Comparison of ENCODE assay signal across 14 mouse cellular contexts in the genomic region with DNA sequence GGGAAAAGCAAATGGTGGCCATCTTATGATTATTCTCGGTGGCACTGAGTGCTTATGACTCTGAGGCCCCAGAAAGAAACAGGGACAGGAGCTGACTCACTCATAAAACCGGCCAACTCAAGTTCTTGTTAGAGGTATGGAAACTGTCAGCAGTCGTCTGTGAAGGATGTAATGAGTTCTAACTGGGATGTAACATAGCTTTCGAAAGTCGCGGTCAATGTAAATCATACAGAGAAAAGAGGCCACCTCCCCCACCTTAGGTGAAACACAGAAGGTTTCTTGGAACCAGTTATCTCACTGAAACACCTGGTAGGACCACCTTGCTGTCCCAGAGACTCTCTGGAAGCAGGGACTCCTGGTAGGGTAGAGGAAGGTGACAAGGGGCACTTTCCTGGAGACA.
DNase-seq lines count a peak whose midpoint lies in the region; ATAC-seq lines count a peak whose summit lies in the region.
"Had no signal": no experiment of that assay in that cellular context is flagged by ENCODE, and none has a peak within 500 bp of the region (broad histone marks: within the 10 kb centered on the region; RNA-seq: fewer than 3 reads in every experiment).

No protein-coding gene starts in this region.

- no peaks in the 10 kb centered on the region for H3K27me3 ChIP-seq in forebrain, embryonic 10.5 days (ENCODE audit: poor library complexity, severe bottlenecking)
- no peaks in the 10 kb centered on the region for H3K27me3 ChIP-seq in forebrain, embryonic 15.5 days
- no peaks in the 10 kb centered on the region for H3K27me3 ChIP-seq in kidney, embryonic 15.5 days
- H3K27me3 ChIP-seq in kidney, embryonic 14.5 days (ENCODE audit: control insufficient read depth, insufficient read depth, low read length), result no peaks in the 10 kb centered on the region
- H3K27me3 ChIP-seq in liver, embryonic 15.5 days, result no peaks in the 10 kb centered on the region
- H3K27me3 ChIP-seq: embryonic facial prominence, embryonic 15.5 days; neural tube, embryonic 15.5 days had no signal

- 87% methylated on average over 6 of the region's 6 CpGs for WGBS in forebrain, embryonic 10.5 days
- WGBS in forebrain, embryonic 15.5 days, result 85% methylated on average over 6 of the region's 6 CpGs
- WGBS in kidney, embryonic 15.5 days, result 49% methylated on average over 6 of the region's 6 CpGs
- WGBS in kidney, embryonic 14.5 days, result 47% methylated on average over 6 of the region's 6 CpGs
- WGBS in liver, embryonic 15.5 days (ENCODE audit: insufficient replicate concordance), result 20% methylated on average over 6 of the region's 6 CpGs

- H3K4me3 ChIP-seq in forebrain, embryonic 10.5 days, result no peak overlapping the region
- no peak overlapping the region for H3K4me3 ChIP-seq in forebrain, embryonic 15.5 days
- H3K4me3 ChIP-seq in kidney, embryonic 15.5 days (replicated peaks), result no peak overlapping the region
- no peak overlapping the region for H3K4me3 ChIP-seq in kidney, embryonic 14.5 days (ENCODE audit: low read length)
- peak overlapping the region; percentile 30 for H3K4me3 ChIP-seq in liver, embryonic 15.5 days (replicated peaks)
- H3K4me3 ChIP-seq: embryonic facial prominence, embryonic 15.5 days; neural tube, embryonic 15.5 days had no signal

- no peak for DNase-seq in forebrain, embryonic 10.5 days (ENCODE audit: extremely low spot score, low spot score)
- peak; percentile 88 for DNase-seq in c-Kit-positive CD71-positive TER-119-positive erythroid progenitor cells, embryonic 14.5 days (ENCODE audit: low spot score)
- no peak for DNase-seq in embryo, embryonic 10 days (ENCODE audit: low spot score)
- no peak for DNase-seq in thymus, postnatal 36 days
- DNase-seq: cerebellum, postnatal 14 days; heart, postnatal 14 days; right cerebral cortex, postnatal 14 days had no signal

- 0 out of 2 replicates have a peak overlapping the region, but pooled peaks have one; percentile 51 for H3K27ac ChIP-seq in forebrain, embryonic 10.5 days
- no peak overlapping the region for H3K27ac ChIP-seq in forebrain, embryonic 15.5 days (replicated peaks)
- peak overlapping the region; percentile 74; the same call in 1 of the 2 replicates for H3K27ac ChIP-seq in kidney, embryonic 15.5 days
- no peak overlapping the region for H3K27ac ChIP-seq in kidney, embryonic 14.5 days (ENCODE audit: low read depth, low read length)
- H3K27ac ChIP-seq in liver, embryonic 15.5 days (replicated peaks), result peak overlapping the region; percentile 89
- H3K27ac ChIP-seq: embryonic facial prominence, embryonic 15.5 days; neural tube, embryonic 15.5 days had no signal

- peaks cover 75% of the 10 kb centered on the region for H3K4me1 ChIP-seq in forebrain, embryonic 10.5 days
- peaks cover 69% of the 10 kb centered on the region for H3K4me1 ChIP-seq in forebrain, embryonic 15.5 days
- H3K4me1 ChIP-seq in kidney, embryonic 15.5 days, result peaks cover 42% of the 10 kb centered on the region
- peaks cover 24% of the 10 kb centered on the region for H3K4me1 ChIP-seq in kidney, embryonic 14.5 days (ENCODE audit: control insufficient read depth, insufficient read depth, low read length)
- H3K4me1 ChIP-seq in liver, embryonic 15.5 days (replicated peaks), result peaks cover 82% of the 10 kb centered on the region

- no peak overlapping the region for H3K4me2 ChIP-seq in forebrain, embryonic 15.5 days (replicated peaks)
- H3K4me2 ChIP-seq in kidney, embryonic 15.5 days, result no peak overlapping the region
- no peak overlapping the region for H3K4me2 ChIP-seq in kidney, embryonic 14.5 days (replicated peaks; ENCODE audit: low read depth, low read length)
- H3K4me2 ChIP-seq in liver, embryonic 15.5 days, result peak overlapping the region; percentile 65
- H3K4me2 ChIP-seq: embryonic facial prominence, embryonic 15.5 days; neural tube, embryonic 15.5 days had no signal

- H3K9ac ChIP-seq in forebrain, embryonic 15.5 days (replicated peaks), result no peak overlapping the region
- no peak overlapping the region for H3K9ac ChIP-seq in kidney, embryonic 15.5 days
- no peak overlapping the region for H3K9ac ChIP-seq in kidney, embryonic 14.5 days (ENCODE audit: low read depth, low read length)
- peak overlapping the region; percentile 12; the same call in 1 of the 2 replicates for H3K9ac ChIP-seq in liver, embryonic 15.5 days
- H3K9ac ChIP-seq: embryonic facial prominence, embryonic 15.5 days; neural tube, embryonic 15.5 days had no signal

- no peak for ATAC-seq in forebrain, embryonic 15.5 days (replicated peaks)
- 0 out of 2 replicates have a peak, but pooled peaks have one; percentile 20 for ATAC-seq in kidney, embryonic 15.5 days (replicated peaks; ENCODE audit: low FRiP score)
- no peak for ATAC-seq in kidney, embryonic 14.5 days (ENCODE audit: low FRiP score, low TSS enrichment)
- peak; percentile 80 for ATAC-seq in liver, embryonic 15.5 days (ENCODE audit: insufficient read depth)
- ATAC-seq: lung, postnatal 0 days had no signal

- no peaks in the 10 kb centered on the region for H3K36me3 ChIP-seq in forebrain, embryonic 10.5 days (replicated peaks)
- H3K36me3 ChIP-seq in forebrain, embryonic 15.5 days, result no peaks in the 10 kb centered on the region
- no peaks in the 10 kb centered on the region for H3K36me3 ChIP-seq in kidney, embryonic 15.5 days
- no peaks in the 10 kb centered on the region; the same call in 1 of the 2 replicates for H3K36me3 ChIP-seq in kidney, embryonic 14.5 days (ENCODE audit: control insufficient read depth, insufficient read depth, low read length)
- H3K36me3 ChIP-seq in liver, embryonic 15.5 days (replicated peaks), result no peaks in the 10 kb centered on the region
- H3K36me3 ChIP-seq: embryonic facial prominence, embryonic 15.5 days; neural tube, embryonic 15.5 days had no signal

- no peaks in the 10 kb centered on the region for H3K9me3 ChIP-seq in forebrain, embryonic 10.5 days
- no peaks in the 10 kb centered on the region for H3K9me3 ChIP-seq in forebrain, embryonic 15.5 days
- no peaks in the 10 kb centered on the region for H3K9me3 ChIP-seq in kidney, embryonic 15.5 days (replicated peaks)
- no peaks in the 10 kb centered on the region for H3K9me3 ChIP-seq in kidney, embryonic 14.5 days (ENCODE audit: control insufficient read depth, low read length)
- no peaks in the 10 kb centered on the region for H3K9me3 ChIP-seq in liver, embryonic 15.5 days (replicated peaks)
- H3K9me3 ChIP-seq: embryonic facial prominence, embryonic 15.5 days; neural tube, embryonic 15.5 days had no signal

Comparison
In these comparisons a context has a peak if more than half of its experiments do, and no peak if none do; other contexts are left out.
1. H3K27ac ChIP-seq: peak in forebrain, embryonic 10.5 days (single experiment), kidney, embryonic 15.5 days (single experiment) and liver, embryonic 15.5 days (single experiment); none in forebrain, embryonic 15.5 days (single experiment) and kidney, embryonic 14.5 days (single experiment).
2. ATAC-seq: peak in kidney, embryonic 15.5 days (single experiment) and liver, embryonic 15.5 days (single experiment); none in forebrain, embryonic 15.5 days (single experiment) and kidney, embryonic 14.5 days (single experiment).